Mouse (Mus musculus) forelimb bud, embryonic 11.5 days (tissue): ENCODE measurements at regions not wholly inside any gene's neighbourhood (a gene's known extent, or its start where the extent isn't known, plus 50 kb on each side); places are given as distances from the start of the nearest gene placed in this dataset.

Experiments used
- DNase-seq: peaks from one replicate; pipeline ENCODE4 v3.0.0-alpha.2; 2012; ENCODE audit warnings: low read depth, low spot score

- no peak for DNase-seq
Observed at GRCm38 (mm10) chr10:95124476-95124875, 179.8 kb upstream of the Plxnc1 start.

GRCm38 (mm10) chr10:95120007-95120406, 175.4 kb upstream of the Plxnc1 start:
- DNase-seq = no peak

- DNase-seq = no peak
Observed at GRCm38 (mm10) chr10:95118786-95119351, 174.2 kb upstream of the Plxnc1 start.

GRCm38 (mm10) chr10:95117731-95118212, 173.1 kb upstream of the Plxnc1 start:
- DNase-seq = no peak

- DNase-seq = peak; percentile 53
Observed at GRCm38 (mm10) chr10:95117041-95117730, 172.6 kb upstream of the Plxnc1 start.

GRCm38 (mm10) chr10:95116579-95117011, 172.0 kb upstream of the Plxnc1 start:
- DNase-seq = no peak

GRCm38 (mm10) chr10:95112837-95113388, 168.3 kb upstream of the Plxnc1 start:
- peak; percentile 64 for DNase-seq

GRCm38 (mm10) chr10:95112231-95112774, 167.7 kb upstream of the Plxnc1 start:
- no peak for DNase-seq

- no peak for DNase-seq
Observed at GRCm38 (mm10) chr10:95110786-95111185, 166.2 kb upstream of the Plxnc1 start.

GRCm38 (mm10) chr10:95109576-95109975, 164.9 kb upstream of the Plxnc1 start:
- DNase-seq = no peak

GRCm38 (mm10) chr10:95107532-95108251, 163.1 kb upstream of the Plxnc1 start:
- DNase-seq = peak; percentile 43

- DNase-seq = no peak
Observed at GRCm38 (mm10) chr10:95103808-95104207, 159.2 kb upstream of the Plxnc1 start.

- DNase-seq = no peak
Observed at GRCm38 (mm10) chr10:95102981-95103380, 158.3 kb upstream of the Plxnc1 start.

GRCm38 (mm10) chr10:95099906-95100305, 155.3 kb upstream of the Plxnc1 start:
- DNase-seq = no peak

- no peak for DNase-seq
Observed at GRCm38 (mm10) chr10:95095847-95096246, 151.2 kb upstream of the Plxnc1 start.

- no peak for DNase-seq
Observed at GRCm38 (mm10) chr10:95094771-95095170, 150.1 kb upstream of the Plxnc1 start.

GRCm38 (mm10) chr10:95093266-95093665, 148.6 kb upstream of the Plxnc1 start:
- DNase-seq = no peak

GRCm38 (mm10) chr10:95091086-95091485, 146.5 kb upstream of the Plxnc1 start:
- no peak for DNase-seq

GRCm38 (mm10) chr10:95090641-95091040, 146.0 kb upstream of the Plxnc1 start:
- no peak for DNase-seq

- DNase-seq = no peak
Observed at GRCm38 (mm10) chr10:95090035-95090434, 145.4 kb upstream of the Plxnc1 start.

GRCm38 (mm10) chr10:95087864-95088570, 143.4 kb upstream of the Plxnc1 start:
- peak; percentile 44 for DNase-seq
